Mouse (Mus musculus): Measurements from ENCODE around the gene Timp2.

GRCm38 (mm10) chr11:118405311-118405710 lies 49.8 kb upstream of the Timp2 start:
- TF ChIP-seq CTCF (IDR thresholded peaks at IDR 0.05; ENCODE audit: low read depth, low read length) (no peak), GATA1 (IDR thresholded peaks at IDR 0.05; ENCODE audit: borderline replicate concordance, low read length) (no peak), TAL1 (conservative IDR thresholded peaks at IDR 0.05; ENCODE audit: low read depth, low read length) (no peak)

Data from G1E (cell line).